18 mouse cellular contexts compared by ENCODE assay signal in genomic region chr14:59750005-59750404, GRCm38 (mm10).
"Had no signal": no experiment of that assay in that cellular context is flagged by ENCODE, and none has a peak within 500 bp of the region (broad histone marks: within the 10 kb centered on the region; RNA-seq: fewer than 3 reads in every experiment).

No protein-coding gene starts in this region.

- H3K4me3 ChIP-seq: midbrain, embryonic 12.5 days; myocyte; neural tube, embryonic 13.5 days; neural tube, embryonic 15.5 days had no signal

- H3K36me3 ChIP-seq: midbrain, embryonic 12.5 days; neural tube, embryonic 13.5 days; neural tube, embryonic 15.5 days had no signal

- H3K27ac ChIP-seq: midbrain, embryonic 12.5 days; neural tube, embryonic 13.5 days; neural tube, embryonic 15.5 days had no signal

- H3K9me3 ChIP-seq: midbrain, embryonic 12.5 days; neural tube, embryonic 13.5 days; neural tube, embryonic 15.5 days had no signal

- DNase-seq: lung, adult 18-20 months; lung, embryonic 14.5 days; lung, postnatal 10 days; lung, postnatal 4 days; midbrain, embryonic 14.5 days; retina, postnatal 1 day; right cerebral cortex, adult 18-20 months; right cerebral cortex, postnatal 25 days; right cerebral cortex, postnatal 4 days; spleen, adult 18-20 months; thymus, adult 18-20 months; thymus, postnatal 14 days; thymus, postnatal 36 days had no signal

- H3K4me1 ChIP-seq: midbrain, embryonic 12.5 days; neural tube, embryonic 13.5 days; neural tube, embryonic 15.5 days had no signal

- H3K9ac ChIP-seq: lung, embryonic 14.5 days; midbrain, embryonic 12.5 days; neural tube, embryonic 13.5 days; neural tube, embryonic 15.5 days had no signal

- ATAC-seq: midbrain, embryonic 16.5 days had no signal

- H3K4me2 ChIP-seq: lung, embryonic 14.5 days; midbrain, embryonic 12.5 days; neural tube, embryonic 13.5 days; neural tube, embryonic 15.5 days had no signal
